Mouse (Mus musculus) liver, adult 2 months (tissue): Measurements from ENCODE around the gene Fam184b. TPM values are rescaled to one million over a fixed set of nuclear protein-coding genes. Genes with fewer than 3 reads are reported as not detected.
A peak's percentile ranks its signal among the peaks of the same experiment; 100 is the strongest.

ENCODE experiments used
- DNase-seq: peaks from one replicate; pipeline ENCODE4 v3.0.0-alpha.2; 2011; ENCODE audit warnings: low read depth, low spot score; ENCODE audit errors: extremely low read depth
- H3K27ac ChIP-seq: fragments of 200-500 bp; replicated peaks from 2 replicates; pipeline ENCODE4 v1.5.1; 2012; ENCODE audit warnings: low read depth, mild to moderate bottlenecking, control low read depth, inconsistent platforms, low read length; ENCODE audit not compliant: insufficient read depth
- H3K27me3 ChIP-seq: fragments of 200-500 bp; 2 replicates; pipeline ENCODE4 v1.6.1; 2012; ENCODE audit warnings: mild to moderate bottlenecking, moderate library complexity, low read length, inconsistent platforms; ENCODE audit not compliant: control insufficient read depth, insufficient read depth
- H3K36me3 ChIP-seq: fragments of 200-500 bp; 2 replicates; pipeline ENCODE4 v1.6.1; 2012; ENCODE audit warnings: low read length, inconsistent platforms; ENCODE audit not compliant: control insufficient read depth, insufficient read depth
- H3K4me1 ChIP-seq: fragments of 200-500 bp; 2 replicates; pipeline ENCODE4 v1.6.1; 2011; ENCODE audit warnings: low read length; ENCODE audit not compliant: control insufficient read depth, insufficient read depth
- H3K4me3 ChIP-seq: fragments of 200-500 bp; 2 replicates; pipeline ENCODE4 v1.5.1; 2011; ENCODE audit warnings: low read depth, mild to moderate bottlenecking, control low read depth, low read length, moderate library complexity; ENCODE audit not compliant: insufficient read depth
- H3K79me2 ChIP-seq: fragments of 200-500 bp; 2 replicates; pipeline ENCODE4 v1.6.1; 2012; ENCODE audit warnings: inconsistent platforms, mild to moderate bottlenecking, low read length, moderate library complexity; ENCODE audit not compliant: control insufficient read depth, insufficient read depth
- H3K9ac ChIP-seq: fragments of 200-500 bp; 2 replicates; pipeline ENCODE4 v1.6.1; 2012; ENCODE audit warnings: low read depth, mild to moderate bottlenecking, control low read depth, inconsistent platforms, low read length
- CTCF ChIP-seq: fragments of 200-500 bp; IDR thresholded peaks from 2 replicates; pipeline ENCODE4 v1.5.1; 2011; ENCODE audit warnings: low read depth, low read length, control low read depth
- POLR2A ChIP-seq: fragments of 200-500 bp; IDR thresholded peaks from 2 replicates; pipeline ENCODE4 v1.6.1; 2011; ENCODE audit warnings: low read length, control low read depth; ENCODE audit not compliant: insufficient read depth; ENCODE audit errors: extremely low read depth
- WGBS: fragments of 180-500 bp; shearing (Covaris S2); methylation state at CpG from one replicate; pipeline ENCODE4 v1.1.7; 2018; 5-methylcytosine and 5-hydroxymethylcytosine counted together
- polyA plus RNA-seq: library from polyadenylated mRNA; depleted of rRNA; stranded (reverse); fragments of >200 nt; gene quantifications from 2 replicates; pipeline ENCODE4 v1.2.3, GENCODE M21; 2012
- total RNA-seq: library from RNA; depleted of rRNA; stranded (reverse); fragments of >200 nt; gene quantifications from 2 replicates; pipeline ENCODE4 v1.2.3, GENCODE M21; 2014

Gene Fam184b
- total and polyA plus RNA-seq, 2 experiments, result under 0.01 to 0.06 TPM

- 96% methylated on average over 1 of the region's 1 CpGs for WGBS
- Histone ChIP-seq H3K27ac (no peak overlapping the region), H3K79me2 (no peaks in the 10 kb centered on the region), H3K4me3 (no peak overlapping the region), H3K27me3 (no peaks in the 10 kb centered on the region), H3K36me3 (no peaks in the 10 kb centered on the region), H3K4me1 (no peaks in the 10 kb centered on the region), H3K9ac (no peak overlapping the region)
- TF ChIP-seq CTCF (no peak), POLR2A (no peak)
- no peak for DNase-seq
Observed at GRCm38 (mm10) chr5:45565829-45566228, 73.6 kb downstream of the Fam184b start.

DNA sequence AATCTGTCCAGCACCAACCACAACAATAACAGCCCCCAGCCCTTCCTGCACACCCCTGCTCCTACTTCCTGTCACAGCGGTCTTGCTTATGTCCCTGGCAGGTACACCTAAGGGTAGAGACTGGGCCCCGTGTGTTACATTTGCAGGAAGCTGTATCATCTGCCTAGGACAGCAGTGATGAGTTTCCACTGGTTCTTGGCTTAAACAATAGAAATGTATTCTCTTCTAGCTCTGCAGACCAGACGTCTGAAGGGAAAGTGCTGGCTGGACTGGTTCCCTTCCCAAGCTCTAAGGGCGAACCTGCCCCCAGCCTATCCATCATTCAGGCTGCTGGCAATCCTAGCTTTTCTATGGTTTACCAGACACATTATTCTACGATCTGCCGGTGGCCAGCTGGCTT is 75.4 kb downstream of the Fam184b start:
- H3K27me3 ChIP-seq, result no peaks in the 10 kb centered on the region
- whole genome bisulfite sequencing, result 64% methylated on average over 6 of the region's 6 CpGs
- H3K36me3 ChIP-seq, result no peaks in the 10 kb centered on the region
- no peaks in the 10 kb centered on the region for H3K4me1 ChIP-seq
- H3K27ac ChIP-seq, result no peak overlapping the region
- no peak overlapping the region for H3K4me3 ChIP-seq
- no peak for TF ChIP-seq CTCF
- TF ChIP-seq POLR2A, result no peak
- H3K79me2 ChIP-seq, result no peaks in the 10 kb centered on the region
- no peak overlapping the region for H3K9ac ChIP-seq
- DNase-seq, result no peak

GRCm38 (mm10) chr5:45549586-45549985 is 89.8 kb downstream of the Fam184b start:
- no peak for TF ChIP-seq CTCF
- TF ChIP-seq POLR2A, result no peak
- no peak overlapping the region for H3K27ac ChIP-seq
- H3K36me3 ChIP-seq, result no peaks in the 10 kb centered on the region
- no peaks in the 10 kb centered on the region for H3K27me3 ChIP-seq
- no peaks in the 10 kb centered on the region for H3K4me1 ChIP-seq
- no peak overlapping the region for H3K9ac ChIP-seq
- no peak for DNase-seq
- no peak overlapping the region for H3K4me3 ChIP-seq
- H3K79me2 ChIP-seq, result no peaks in the 10 kb centered on the region
- WGBS, result 86% methylated on average over 1 of the region's 1 CpGs

DNA sequence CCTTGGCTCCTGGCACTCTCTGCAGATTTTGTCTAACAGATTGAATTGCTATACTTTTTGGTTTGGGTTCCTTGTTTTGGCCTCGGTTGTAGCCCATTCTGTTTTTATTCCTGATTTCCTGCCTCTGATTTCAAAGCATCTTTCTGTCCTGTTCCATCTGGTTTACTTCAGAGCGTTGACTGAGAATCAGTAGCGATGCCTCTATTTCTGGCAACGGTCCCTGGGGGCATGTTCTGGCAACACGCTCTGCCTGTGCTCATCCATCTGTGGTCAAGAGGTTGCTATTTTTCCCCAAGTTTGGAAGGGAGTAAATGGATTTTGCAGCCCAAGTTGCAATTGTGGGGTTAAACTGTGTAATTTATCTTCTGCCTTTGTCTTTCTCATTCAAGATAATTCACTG is 96.0 kb downstream of the Fam184b start:
- DNase-seq, result no peak
- TF ChIP-seq POLR2A, result no peak
- no peak for TF ChIP-seq CTCF
- H3K27me3 ChIP-seq, result no peaks in the 10 kb centered on the region
- H3K36me3 ChIP-seq, result no peaks in the 10 kb centered on the region
- H3K27ac ChIP-seq, result no peak overlapping the region
- WGBS, result 82% methylated on average over 5 of the region's 5 CpGs
- no peak overlapping the region for H3K9ac ChIP-seq
- H3K79me2 ChIP-seq, result no peaks in the 10 kb centered on the region
- no peak overlapping the region for H3K4me3 ChIP-seq
- H3K4me1 ChIP-seq, result no peaks in the 10 kb centered on the region

DNA sequence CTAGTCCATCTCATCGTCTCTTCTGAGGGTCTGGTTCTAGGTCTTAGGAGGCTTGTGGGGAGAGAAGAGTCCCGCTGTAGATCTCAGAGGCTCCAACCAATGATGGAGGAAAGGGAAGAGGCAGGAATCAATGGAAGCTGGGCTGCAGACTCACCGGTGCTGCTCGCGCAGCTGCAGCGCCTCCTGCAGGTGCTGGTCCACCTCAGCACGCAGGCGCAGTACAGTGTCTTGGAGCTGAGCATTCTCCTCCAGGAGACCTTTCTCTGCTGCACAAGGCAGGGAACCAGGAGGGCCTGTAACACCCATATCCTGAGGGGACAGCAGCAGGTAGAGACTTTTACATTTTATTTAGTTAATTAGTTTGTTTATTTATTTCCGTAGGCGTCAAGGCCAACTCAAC is 99.9 kb downstream of the Fam184b start:
- WGBS, result 61% methylated on average over 10 of the region's 10 CpGs
- H3K27ac ChIP-seq, result no peak overlapping the region
- TF ChIP-seq POLR2A (no peak), CTCF (peak; percentile 39)

DNA sequence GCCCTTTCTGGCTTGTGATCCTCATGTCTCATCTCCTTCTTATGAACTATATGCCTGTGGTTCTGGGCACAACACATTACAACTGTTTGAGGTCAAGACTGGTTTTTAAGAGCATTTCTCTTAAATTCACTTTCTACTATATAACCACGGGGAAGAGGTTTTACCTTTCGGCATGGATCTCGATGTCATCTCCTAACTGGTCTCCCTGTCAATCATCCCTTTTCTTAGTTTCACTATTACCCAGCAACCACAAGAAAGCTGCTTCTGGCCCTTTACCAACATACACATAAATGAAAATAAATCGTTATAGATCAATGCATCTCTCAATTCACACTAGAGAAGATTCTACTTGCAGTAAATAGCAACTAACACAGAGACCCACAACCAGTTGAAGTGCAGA is 104.2 kb downstream of the Fam184b start:
- Histone ChIP-seq H3K4me1 (peaks cover 4% of the 10 kb centered on the region), H3K36me3 (peaks cover 4% of the 10 kb centered on the region), H3K9ac (no peak overlapping the region), H3K4me3 (no peak overlapping the region), H3K27me3 (no peaks in the 10 kb centered on the region), H3K27ac (no peak overlapping the region), H3K79me2 (no peaks in the 10 kb centered on the region)
- DNase-seq, result no peak
- TF ChIP-seq CTCF, result no peak
- TF ChIP-seq POLR2A, result no peak
- WGBS, result 34% methylated on average over 4 of the region's 4 CpGs

More for the DNA sequence above, 99.9 kb downstream of the Fam184b start:
- H3K9ac ChIP-seq, result no peak overlapping the region
- DNase-seq, result no peak
- no peaks in the 10 kb centered on the region for H3K27me3 ChIP-seq
- H3K79me2 ChIP-seq, result no peaks in the 10 kb centered on the region
- H3K4me3 ChIP-seq, result no peak overlapping the region
- H3K36me3 ChIP-seq, result no peaks in the 10 kb centered on the region
- H3K4me1 ChIP-seq, result no peaks in the 10 kb centered on the region; the same call in 1 of the 2 replicates
